Mouse (Mus musculus): Measurements from ENCODE around the gene Dlgap4.
A peak's percentile ranks its signal among the peaks of the same experiment; 100 is the strongest.

The Dlgap4 gene

GRCm38 (mm10) chr2:156705473-156705872, 92.0 kb downstream of the Dlgap4 start:
- DNase-seq (ENCODE audit: low read depth, low spot score), result no peak

GRCm38 (mm10) chr2:156716683-156717082, 103.2 kb downstream of the Dlgap4 start:
- DNase-seq (ENCODE audit: low read depth, low spot score), result no peak

- DNase-seq (ENCODE audit: low read depth, low spot score), result peak; percentile 93
These were observed 104.1 kb downstream of the Dlgap4 start for GRCm38 (mm10) chr2:156717320-156718281.

- DNase-seq (ENCODE audit: low read depth, low spot score), result no peak
These were observed 105.3 kb downstream of the Dlgap4 start for GRCm38 (mm10) chr2:156718793-156719192.

- no peak for DNase-seq (ENCODE audit: low read depth, low spot score)
These were observed 106.2 kb downstream of the Dlgap4 start for GRCm38 (mm10) chr2:156719549-156720312.

- DNase-seq (ENCODE audit: low read depth, low spot score), result no peak
These were observed 106.8 kb downstream of the Dlgap4 start for GRCm38 (mm10) chr2:156720313-156720674.

GRCm38 (mm10) chr2:156720675-156721553, 107.4 kb downstream of the Dlgap4 start:
- peak; percentile 74 for DNase-seq (ENCODE audit: low read depth, low spot score)

GRCm38 (mm10) chr2:156721554-156722070, 108.1 kb downstream of the Dlgap4 start:
- no peak for DNase-seq (ENCODE audit: low read depth, low spot score)

- no peak for DNase-seq (ENCODE audit: low read depth, low spot score)
These were observed 108.6 kb downstream of the Dlgap4 start for GRCm38 (mm10) chr2:156722071-156722575.

- no peak for DNase-seq (ENCODE audit: low read depth, low spot score)
These were observed 109.2 kb downstream of the Dlgap4 start for GRCm38 (mm10) chr2:156722752-156723151.

- no peak for DNase-seq (ENCODE audit: low read depth, low spot score)
These were observed 110.5 kb downstream of the Dlgap4 start for GRCm38 (mm10) chr2:156723899-156724523.

GRCm38 (mm10) chr2:156724871-156725270, 111.4 kb downstream of the Dlgap4 start:
- DNase-seq (ENCODE audit: low read depth, low spot score), result no peak

- peak; percentile 72 for DNase-seq (ENCODE audit: low read depth, low spot score)
These were observed 112.8 kb downstream of the Dlgap4 start for GRCm38 (mm10) chr2:156726344-156726743.

- DNase-seq (ENCODE audit: low read depth, low spot score), result peak; percentile 63
These were observed 113.4 kb downstream of the Dlgap4 start for GRCm38 (mm10) chr2:156726878-156727277.

GRCm38 (mm10) chr2:156729537-156730469, 116.3 kb downstream of the Dlgap4 start:
- DNase-seq (ENCODE audit: low read depth, low spot score), result no peak

- no peak for DNase-seq (ENCODE audit: low read depth, low spot score)
These were observed 117.0 kb downstream of the Dlgap4 start for GRCm38 (mm10) chr2:156730501-156730921.

GRCm38 (mm10) chr2:156731592-156731991, 118.1 kb downstream of the Dlgap4 start:
- DNase-seq (ENCODE audit: low read depth, low spot score), result no peak

GRCm38 (mm10) chr2:156732109-156732508, 118.6 kb downstream of the Dlgap4 start:
- DNase-seq (ENCODE audit: low read depth, low spot score), result peak; percentile 85

- no peak for DNase-seq (ENCODE audit: low read depth, low spot score)
These were observed 122.3 kb downstream of the Dlgap4 start for GRCm38 (mm10) chr2:156735761-156736335.
